Mouse (Mus musculus): ENCODE results near the gene Gdf11.

DNA sequence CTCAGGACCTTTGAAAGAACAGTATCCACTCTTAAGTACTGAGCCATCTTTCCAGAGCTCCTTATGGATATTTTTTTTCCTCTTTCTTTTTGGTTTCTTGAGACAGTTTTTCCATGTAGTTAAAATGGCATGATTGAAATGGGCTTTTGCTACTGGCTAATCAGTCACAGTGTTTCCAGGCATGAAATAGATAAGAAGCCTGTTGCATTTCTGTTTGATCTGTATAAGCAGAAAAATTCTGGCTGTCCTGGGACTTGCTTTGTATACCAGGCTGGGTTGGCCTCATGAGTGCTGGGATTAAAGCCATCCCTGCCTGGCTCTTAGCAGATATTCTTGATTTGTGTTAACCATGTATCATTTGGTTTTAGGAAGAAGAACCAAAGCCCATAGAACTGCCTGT is 52.1 kb downstream of the Gdf11 start:
- TF ChIP-seq CTCF (IDR thresholded peaks at IDR 0.05; ENCODE audit: low read depth) (no peak), EP300 (IDR thresholded peaks at IDR 0.05; ENCODE audit: low read depth) (peak; percentile 50; the same call in 1 of the 2 replicates)
